Mouse (Mus musculus) testis, adult 2 months (tissue): Measurements from ENCODE around the gene Ngdn. TPM values are rescaled to one million over a fixed set of nuclear protein-coding genes. Genes with fewer than 3 reads are reported as not detected.
"Not testable (repeated sequence)": the region's sequence is repeated elsewhere in the genome, so short reads cannot be mapped to it uniquely, and the experiment has no call there.

Source experiments
- H3K27ac ChIP-seq: fragments of 200-500 bp; 2 replicates; pipeline ENCODE4 v1.5.1; 2012; ENCODE audit warnings: low read depth, low read length; ENCODE audit not compliant: control insufficient read depth, insufficient read depth
- H3K27me3 ChIP-seq: fragments of 200-500 bp; 2 replicates; pipeline ENCODE4 v1.6.1; 2012; ENCODE audit warnings: mild to moderate bottlenecking, low read length, moderate library complexity; ENCODE audit not compliant: control insufficient read depth, insufficient read depth
- H3K36me3 ChIP-seq: fragments of 200-500 bp; 2 replicates; pipeline ENCODE4 v1.6.1; 2012; ENCODE audit warnings: mild to moderate bottlenecking, low read length; ENCODE audit not compliant: control insufficient read depth, insufficient read depth
- H3K4me1 ChIP-seq: fragments of 200-500 bp; 2 replicates; pipeline ENCODE4 v1.6.1; 2012; ENCODE audit warnings: low read length; ENCODE audit not compliant: control insufficient read depth, insufficient read depth
- H3K4me3 ChIP-seq: fragments of 200-500 bp; 2 replicates; pipeline ENCODE4 v1.5.1; 2012; ENCODE audit warnings: low read depth, mild to moderate bottlenecking, low read length, moderate library complexity, mixed read lengths; ENCODE audit not compliant: control insufficient read depth
- CTCF ChIP-seq: fragments of 200-500 bp; IDR thresholded peaks from 2 replicates; pipeline ENCODE4 v1.5.1; 2012; ENCODE audit warnings: low read depth, mild to moderate bottlenecking, inconsistent platforms, low read length, moderate library complexity; ENCODE audit not compliant: control insufficient read depth, insufficient read depth, insufficient replicate concordance
- POLR2A ChIP-seq: fragments of 200-500 bp; IDR thresholded peaks from 2 replicates; pipeline ENCODE4 v1.6.1; 2012; ENCODE audit warnings: low read depth, mild to moderate bottlenecking, inconsistent platforms, low read length, moderate library complexity; ENCODE audit not compliant: control insufficient read depth
- polyA plus RNA-seq: library from polyadenylated mRNA; depleted of rRNA; stranded (reverse); fragments of >200 nt; gene quantifications from 2 replicates; pipeline ENCODE4 v1.2.3, GENCODE M21; 2012

Gene Ngdn
- polyA plus RNA-seq, 1 experiment = 13.1 TPM

DNA sequence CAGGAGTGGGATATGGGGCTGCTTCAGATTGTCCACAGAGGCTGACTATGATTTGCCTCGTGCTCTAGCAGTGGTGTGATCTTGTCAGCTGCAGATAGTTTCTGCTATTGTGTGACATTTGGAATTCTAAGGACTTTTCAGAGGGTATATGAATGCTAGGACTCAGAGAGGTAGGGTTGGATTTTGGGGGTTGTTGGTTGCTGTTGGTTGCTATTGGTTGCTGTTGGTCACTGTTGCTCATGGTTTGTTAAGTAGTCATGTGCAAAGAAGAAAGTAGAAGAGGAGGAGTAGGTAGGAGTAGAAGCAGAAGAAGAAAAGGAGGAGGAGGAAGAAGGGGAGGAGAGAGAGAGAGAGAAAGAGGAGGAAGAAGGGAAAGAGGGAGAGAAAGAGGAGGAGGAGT is 38.6 kb upstream of the Ngdn start, which contains the start of gene Gm17428:
Gene Gm17428, plus strand, starts transcription at position 301 of the 400 bp plus-strand sequence.
- TF ChIP-seq CTCF (no peak), POLR2A (no peak)
- no peaks in the 10 kb centered on the region for H3K36me3 ChIP-seq
- H3K27ac ChIP-seq = no peak within 1 kb of the TSS
- H3K4me3 ChIP-seq = no peak within 1 kb of the TSS
- H3K4me1 ChIP-seq = no peaks in the 10 kb centered on the region; the same call in 1 of the 2 replicates
- H3K27me3 ChIP-seq = no peaks in the 10 kb centered on the region

DNA sequence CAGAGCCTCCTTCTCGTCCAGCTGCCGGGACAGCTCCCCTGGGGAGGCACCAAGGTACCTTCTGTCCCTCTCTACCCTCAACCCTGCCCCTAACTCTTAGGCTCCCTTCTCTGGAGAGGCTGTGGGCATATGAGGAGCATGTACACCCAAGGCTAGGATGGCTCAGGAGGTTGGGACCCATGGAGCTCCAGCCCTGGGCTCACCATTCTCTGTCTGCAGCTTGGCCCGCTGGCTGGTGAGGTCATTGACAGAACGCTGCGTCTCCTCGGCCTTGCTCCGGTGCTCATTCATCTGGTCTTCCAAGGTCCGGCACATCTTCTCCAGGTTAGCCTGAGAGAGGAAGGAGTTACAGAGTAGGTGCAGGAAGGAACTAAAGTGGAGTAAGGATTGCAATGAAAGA is 36.6 kb upstream of the Ngdn start:
- TF ChIP-seq POLR2A (no peak), CTCF (no peak)
- no peaks in the 10 kb centered on the region for H3K36me3 ChIP-seq
- H3K4me3 ChIP-seq = no peak overlapping the region
- H3K27ac ChIP-seq = no peak overlapping the region
- no peaks in the 10 kb centered on the region for H3K27me3 ChIP-seq
- H3K4me1 ChIP-seq = no peaks in the 10 kb centered on the region; the same call in 1 of the 2 replicates

GRCm38 (mm10) chr14:54981934-54982333 is 33.3 kb upstream of the Ngdn start:
- no peaks in the 10 kb centered on the region for H3K36me3 ChIP-seq
- H3K4me3 ChIP-seq = no peak overlapping the region
- no peak overlapping the region for H3K27ac ChIP-seq
- H3K4me1 ChIP-seq = no peaks in the 10 kb centered on the region; the same call in 1 of the 2 replicates
- TF ChIP-seq POLR2A = no peak
- no peak for TF ChIP-seq CTCF
- H3K27me3 ChIP-seq = no peaks in the 10 kb centered on the region

- not testable (repeated sequence) for H3K27me3 ChIP-seq, H3K27ac ChIP-seq, H3K4me3 ChIP-seq, H3K36me3 ChIP-seq, H3K4me1 ChIP-seq
These were observed 26.8 kb upstream of the Ngdn start for GRCm38 (mm10) chr14:54988350-54988874.

GRCm38 (mm10) chr14:54988882-54989281 is 26.4 kb upstream of the Ngdn start:
- H3K36me3 ChIP-seq = no peaks in the 10 kb centered on the region
- no peak overlapping the region for H3K4me3 ChIP-seq
- TF ChIP-seq POLR2A = no peak
- no peak for TF ChIP-seq CTCF
- no peaks in the 10 kb centered on the region for H3K4me1 ChIP-seq
- H3K27me3 ChIP-seq = no peaks in the 10 kb centered on the region
- no peak overlapping the region for H3K27ac ChIP-seq

DNA sequence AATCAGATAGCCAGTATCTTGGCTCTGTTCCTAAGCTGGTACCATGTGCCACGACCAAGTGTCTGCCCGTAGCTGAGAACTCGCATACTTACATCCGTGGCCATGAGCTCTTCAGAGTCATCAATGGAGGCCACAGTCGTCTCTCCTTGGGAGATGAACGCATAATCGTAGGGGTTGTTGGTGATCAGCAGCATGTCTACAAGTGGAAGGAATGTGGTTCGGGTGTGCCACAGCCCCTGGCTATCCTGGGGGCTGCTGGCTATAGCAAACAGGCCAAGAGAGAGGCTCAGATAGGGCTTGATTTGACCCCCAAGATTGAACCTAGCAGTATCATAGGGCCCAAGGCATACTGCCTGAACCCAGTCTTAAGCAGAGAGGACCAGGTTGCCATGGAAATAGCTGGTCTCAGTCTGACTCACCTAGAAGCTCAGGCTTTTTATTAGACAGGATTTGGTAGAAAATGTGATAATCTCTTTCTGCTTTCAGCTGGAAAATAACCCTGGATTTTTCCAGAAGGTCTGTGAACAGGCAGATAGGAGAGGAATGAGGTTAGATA is 25.3 kb upstream of the Ngdn start:
- no peaks in the 10 kb centered on the region for H3K27me3 ChIP-seq
- TF ChIP-seq POLR2A (no peak), CTCF (no peak)
- no peaks in the 10 kb centered on the region for H3K4me1 ChIP-seq
- H3K27ac ChIP-seq = no peak overlapping the region
- no peaks in the 10 kb centered on the region for H3K36me3 ChIP-seq
- no peak overlapping the region for H3K4me3 ChIP-seq

DNA sequence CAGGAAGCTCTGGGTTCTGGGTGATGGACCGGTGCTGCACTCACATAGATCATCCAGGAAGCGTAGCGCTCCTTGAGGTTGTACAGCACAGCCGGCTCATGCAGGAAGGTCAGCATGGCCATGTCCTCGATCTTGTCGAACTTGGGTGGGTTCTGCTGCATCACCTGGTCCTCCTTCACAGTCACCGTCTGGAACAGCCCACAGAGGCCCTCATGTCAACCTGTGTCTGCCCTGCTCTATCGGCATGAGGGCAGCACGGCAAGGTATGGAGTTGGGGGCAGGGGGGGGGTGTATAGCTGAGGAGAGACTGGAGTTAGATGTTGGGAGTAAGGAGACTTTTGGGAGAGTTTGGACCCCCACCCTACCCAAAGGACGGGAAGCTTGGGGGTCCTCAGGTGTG is 23.1 kb upstream of the Ngdn start:
- no peak overlapping the region for H3K27ac ChIP-seq
- no peaks in the 10 kb centered on the region for H3K27me3 ChIP-seq
- H3K4me3 ChIP-seq = no peak overlapping the region
- no peak for TF ChIP-seq CTCF
- no peak for TF ChIP-seq POLR2A
- no peaks in the 10 kb centered on the region for H3K4me1 ChIP-seq
- H3K36me3 ChIP-seq = no peaks in the 10 kb centered on the region

- Histone ChIP-seq H3K4me1 (no peaks in the 10 kb centered on the region), H3K4me3 (no peak overlapping the region), H3K27me3 (no peaks in the 10 kb centered on the region), H3K36me3 (no peaks in the 10 kb centered on the region), H3K27ac (no peak overlapping the region)
- TF ChIP-seq POLR2A (no peak), CTCF (no peak)
These were observed 21.6 kb upstream of the Ngdn start for GRCm38 (mm10) chr14:54993636-54994035.
